Comparison of ENCODE assay signal across 8 mouse cellular contexts in genomic region chr2:170497091-170497566, GRCm38 (mm10). TPM values are rescaled to one million over a fixed set of nuclear protein-coding genes. Genes with fewer than 3 reads are reported as not detected.
DNase-seq lines count a peak whose midpoint lies in the region; ATAC-seq and TF ChIP-seq lines count a peak whose summit lies in the region.

TSS of gene Cyp24a1 (minus strand) at chr2:170497145.

- no peak within 1 kb of the TSS for H3K27ac ChIP-seq in embryonic facial prominence, embryonic 11.5 days (replicated peaks; ENCODE audit: low read depth, low read length)
- no peak within 1 kb of the TSS for H3K27ac ChIP-seq in heart, embryonic 15.5 days
- no peak within 1 kb of the TSS for H3K27ac ChIP-seq in stomach, embryonic 15.5 days

- no peaks in the 10 kb centered on the region for H3K27me3 ChIP-seq in G1E (ENCODE audit: insufficient read depth, low read length)
- H3K27me3 ChIP-seq in embryonic facial prominence, embryonic 11.5 days (ENCODE audit: control insufficient read depth, insufficient read depth, low read length) = peaks cover 37% of the 10 kb centered on the region
- peaks cover 97% of the 10 kb centered on the region for H3K27me3 ChIP-seq in heart, embryonic 15.5 days
- peaks cover 69% of the 10 kb centered on the region for H3K27me3 ChIP-seq in stomach, embryonic 15.5 days (replicated peaks)

- no peak for ATAC-seq in G1E (ENCODE audit: extremely low read depth, insufficient number of reproducible peaks, low FRiP score, poor library complexity, severe bottlenecking)
- ATAC-seq in embryonic facial prominence, embryonic 11.5 days (replicated peaks; ENCODE audit: insufficient number of reproducible peaks, low FRiP score, low TSS enrichment, low read depth) = peak; percentile 73
- ATAC-seq in heart, embryonic 15.5 days (replicated peaks; ENCODE audit: insufficient number of reproducible peaks, insufficient read depth, low FRiP score, low read depth) = peak; percentile 43; the same call in 1 of the 2 replicates
- ATAC-seq in stomach, embryonic 15.5 days (ENCODE audit: insufficient read depth, low FRiP score, low read depth) = peak; percentile 73; the same call in 1 of the 2 replicates
- no peak for ATAC-seq in CD4-positive, CD25-positive, alpha-beta regulatory T cell, adult 4 months

- H3K4me1 ChIP-seq in G1E (ENCODE audit: insufficient read depth, low read depth, low read length) = no peaks in the 10 kb centered on the region
- H3K4me1 ChIP-seq in embryonic facial prominence, embryonic 11.5 days (ENCODE audit: control insufficient read depth, insufficient read depth, low read length) = peaks cover 6% of the 10 kb centered on the region
- peaks cover 8% of the 10 kb centered on the region for H3K4me1 ChIP-seq in heart, embryonic 15.5 days (replicated peaks)
- H3K4me1 ChIP-seq in stomach, embryonic 15.5 days = peaks cover 15% of the 10 kb centered on the region

- peak within 1 kb of the TSS; percentile 36 for H3K4me2 ChIP-seq in embryonic facial prominence, embryonic 11.5 days (ENCODE audit: low read depth, low read length)
- peak within 1 kb of the TSS; percentile 47 for H3K4me2 ChIP-seq in heart, embryonic 15.5 days
- H3K4me2 ChIP-seq in stomach, embryonic 15.5 days = peak within 1 kb of the TSS; percentile 49

- no peak for TF ChIP-seq CTCF in G1E (IDR thresholded peaks at IDR 0.05; ENCODE audit: low read depth, low read length)

- no peak within 1 kb of the TSS; the same call in 1 of the 2 replicates for H3K9ac ChIP-seq in embryonic facial prominence, embryonic 11.5 days (replicated peaks; ENCODE audit: low read length)
- H3K9ac ChIP-seq in heart, embryonic 15.5 days = no peak within 1 kb of the TSS
- no peak within 1 kb of the TSS for H3K9ac ChIP-seq in stomach, embryonic 15.5 days

- under 1% methylated on average over 34 of the region's 36 CpGs for WGBS in embryonic facial prominence, embryonic 11.5 days
- WGBS in heart, embryonic 15.5 days = under 1% methylated on average over 35 of the region's 36 CpGs
- WGBS in stomach, embryonic 15.5 days = under 1% methylated on average over 36 of the region's 36 CpGs

- DNase-seq in G1E (ENCODE audit: low spot score) = no peak
- peak; percentile 66 for DNase-seq in embryonic facial prominence, embryonic 11.5 days (ENCODE audit: low spot score)
- peak; percentile 74 for DNase-seq in kidney, postnatal 10 days
- DNase-seq in lung, postnatal 25 days (ENCODE audit: low spot score) = peak; percentile 66
- no peak for DNase-seq in left cerebral cortex, adult 8-10 months (ENCODE audit: low spot score in 2 of 2)

- no peaks in the 10 kb centered on the region for H3K36me3 ChIP-seq in G1E (replicated peaks)
- H3K36me3 ChIP-seq in embryonic facial prominence, embryonic 11.5 days (replicated peaks; ENCODE audit: control insufficient read depth, insufficient read depth, low read depth, low read length) = no peaks in the 10 kb centered on the region
- no peaks in the 10 kb centered on the region for H3K36me3 ChIP-seq in heart, embryonic 15.5 days
- H3K36me3 ChIP-seq in stomach, embryonic 15.5 days = no peaks in the 10 kb centered on the region

- peaks cover 59% of the 10 kb centered on the region for H3K9me3 ChIP-seq in G1E (replicated peaks)
- no peaks in the 10 kb centered on the region for H3K9me3 ChIP-seq in embryonic facial prominence, embryonic 11.5 days (replicated peaks; ENCODE audit: control insufficient read depth, low read length)
- no peaks in the 10 kb centered on the region for H3K9me3 ChIP-seq in heart, embryonic 15.5 days (replicated peaks)
- no peaks in the 10 kb centered on the region for H3K9me3 ChIP-seq in stomach, embryonic 15.5 days

- H3K4me3 ChIP-seq in G1E (ENCODE audit: low read depth, low read length) = peak within 1 kb of the TSS; percentile 7; the same call in 1 of the 2 replicates
- peak within 1 kb of the TSS; percentile 25 for H3K4me3 ChIP-seq in embryonic facial prominence, embryonic 11.5 days (ENCODE audit: low read depth, low read length)
- peak within 1 kb of the TSS; percentile 27 for H3K4me3 ChIP-seq in heart, embryonic 15.5 days
- peak within 1 kb of the TSS; percentile 22 for H3K4me3 ChIP-seq in stomach, embryonic 15.5 days (replicated peaks)

RNA-seq across cellular contexts. Expression of gene Cyp24a1, which starts in this region (rescaled TPM):
- total RNA-seq in G1E (2014; fragmentation: Nextera tagmentation) (0.19 TPM in 1 of 2 replicates, not detected in the other), G1E (2017) (not detected in 2 replicates)
- polyA plus RNA-seq in G1E (2012) = not detected in 2 replicates
- polyA plus RNA-seq in embryonic facial prominence, embryonic 11.5 days (2014; fragmentation: Nextera tagmentation; extraction: Ambion mirVana) = not detected in 2 replicates
- not detected in 2 replicates for polyA plus RNA-seq in heart, embryonic 15.5 days (2015; fragmentation: Nextera tagmentation; extraction: Ambion mirVana)
- polyA plus RNA-seq in stomach, embryonic 15.5 days (2015; fragmentation: Nextera tagmentation; extraction: Ambion mirVana) = not detected in 2 replicates
- not detected for polyA plus RNA-seq in CD4-positive, CD25-positive, alpha-beta regulatory T cell, adult 4 months (2017; shearing (Covaris generic))
- not detected for total RNA-seq in left cerebral cortex, adult 8-10 months (2022)

Comparison
In these comparisons a context has a peak if more than half of its experiments do, and no peak if none do; other contexts are left out.
1. Peak in DNase-seq, ATAC-seq, H3K4me3 ChIP-seq and H3K4me2 ChIP-seq in embryonic facial prominence, embryonic 11.5 days; RNA of the gene not detected or under 1 TPM.
2. Peak in ATAC-seq, H3K4me3 ChIP-seq and H3K4me2 ChIP-seq in heart, embryonic 15.5 days; RNA of the gene not detected or under 1 TPM.
3. Peak in ATAC-seq, H3K4me3 ChIP-seq and H3K4me2 ChIP-seq in stomach, embryonic 15.5 days; RNA of the gene not detected or under 1 TPM.
4. DNase-seq: peak in kidney, postnatal 10 days (single experiment) and lung, postnatal 25 days (single experiment); none in G1E (single experiment) and left cerebral cortex, adult 8-10 months (0 of 2).
5. Peak in every context shown above with its lines, with median percentiles within 50 percentile points of each other: H3K4me3 ChIP-seq and H3K4me2 ChIP-seq.